Comparison of ENCODE assay signal across 8 mouse cellular contexts in the genomic region with DNA sequence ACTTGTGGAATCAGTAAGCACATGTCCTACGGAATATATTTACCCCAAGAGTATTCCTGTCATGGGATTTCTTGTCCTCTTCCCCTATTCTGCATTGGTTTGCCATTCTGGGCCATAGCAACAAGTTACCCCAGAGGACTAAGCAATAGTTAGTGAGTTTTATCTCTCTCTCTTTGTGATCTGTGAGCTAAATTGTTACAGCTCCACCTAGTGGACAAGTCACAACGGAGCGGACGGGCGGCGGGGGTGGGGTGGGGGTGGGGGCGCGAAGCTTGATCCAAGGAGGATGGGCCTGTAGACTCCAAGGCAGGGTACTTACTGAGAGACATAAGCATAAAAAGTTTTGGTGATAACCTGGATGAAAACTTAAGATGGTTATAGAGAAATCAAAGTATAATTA.
A peak's percentile ranks its signal among the peaks of the same experiment; 100 is the strongest.
DNase-seq lines count a peak whose midpoint lies in the region; ATAC-seq and TF ChIP-seq lines count a peak whose summit lies in the region.

No protein-coding gene starts in this region.

- WGBS in lung, embryonic 14.5 days, result 9% methylated on average over 8 of the region's 8 CpGs
- 8% methylated on average over 8 of the region's 8 CpGs for WGBS in forebrain, embryonic 12.5 days
- WGBS in midbrain, postnatal 0 days, result 9% methylated on average over 8 of the region's 8 CpGs

- H3K4me3 ChIP-seq in lung, embryonic 14.5 days (ENCODE audit: low read depth, low read length), result no peak overlapping the region
- H3K4me3 ChIP-seq in forebrain, embryonic 12.5 days (replicated peaks), result no peak overlapping the region
- no peak overlapping the region for H3K4me3 ChIP-seq in midbrain, postnatal 0 days (ENCODE audit: low read depth, low read length)

- no peak overlapping the region for H3K4me2 ChIP-seq in lung, embryonic 14.5 days
- no peak overlapping the region for H3K4me2 ChIP-seq in forebrain, embryonic 12.5 days
- H3K4me2 ChIP-seq in midbrain, postnatal 0 days (ENCODE audit: low read depth, low read length, poor library complexity, severe bottlenecking), result no peak overlapping the region

- no peak overlapping the region for H3K27ac ChIP-seq in lung, embryonic 14.5 days (ENCODE audit: low read depth)
- H3K27ac ChIP-seq in forebrain, embryonic 12.5 days, result no peak overlapping the region
- no peak overlapping the region for H3K27ac ChIP-seq in midbrain, postnatal 0 days (ENCODE audit: low read depth, low read length)

- no peaks in the 10 kb centered on the region for H3K36me3 ChIP-seq in lung, embryonic 14.5 days (ENCODE audit: insufficient read depth)
- no peaks in the 10 kb centered on the region for H3K36me3 ChIP-seq in forebrain, embryonic 12.5 days (replicated peaks)
- H3K36me3 ChIP-seq in midbrain, postnatal 0 days (ENCODE audit: insufficient read depth, low read length), result no peaks in the 10 kb centered on the region

- no peaks in the 10 kb centered on the region for H3K4me1 ChIP-seq in lung, embryonic 14.5 days (ENCODE audit: insufficient read depth)
- no peaks in the 10 kb centered on the region; the same call in 1 of the 2 replicates for H3K4me1 ChIP-seq in forebrain, embryonic 12.5 days
- no peaks in the 10 kb centered on the region for H3K4me1 ChIP-seq in midbrain, postnatal 0 days (ENCODE audit: insufficient read depth, low read length)

- H3K27me3 ChIP-seq in lung, embryonic 14.5 days (ENCODE audit: insufficient read depth, low read length), result no peaks in the 10 kb centered on the region
- no peaks in the 10 kb centered on the region for H3K27me3 ChIP-seq in forebrain, embryonic 12.5 days
- H3K27me3 ChIP-seq in midbrain, postnatal 0 days (ENCODE audit: insufficient read depth, low read length), result no peaks in the 10 kb centered on the region

- TF ChIP-seq CTCF in lung, embryonic 14.5 days (IDR thresholded peaks at IDR 0.05; ENCODE audit: low read depth), result peak; percentile 48
- peak; percentile 46 for TF ChIP-seq CTCF in midbrain, postnatal 0 days (IDR thresholded peaks at IDR 0.05)

- no peaks in the 10 kb centered on the region for H3K9me3 ChIP-seq in lung, embryonic 14.5 days (ENCODE audit: low read depth, low read length)
- no peaks in the 10 kb centered on the region for H3K9me3 ChIP-seq in forebrain, embryonic 12.5 days
- H3K9me3 ChIP-seq in midbrain, postnatal 0 days (ENCODE audit: low read length), result no peaks in the 10 kb centered on the region

- no peak overlapping the region for H3K9ac ChIP-seq in lung, embryonic 14.5 days
- H3K9ac ChIP-seq in forebrain, embryonic 12.5 days, result no peak overlapping the region
- no peak overlapping the region for H3K9ac ChIP-seq in midbrain, postnatal 0 days (replicated peaks; ENCODE audit: low read length, poor library complexity, severe bottlenecking)

- ATAC-seq in lung, embryonic 14.5 days (ENCODE audit: insufficient read depth), result peak; percentile 70; the same call in 1 of the 2 replicates
- ATAC-seq in forebrain, embryonic 12.5 days (ENCODE audit: low FRiP score), result peak; percentile 33; the same call in 1 of the 2 replicates
- no peak for ATAC-seq in midbrain, postnatal 0 days (ENCODE audit: low FRiP score)

- DNase-seq in adrenal gland, postnatal 10 days, result peak; percentile 22
- DNase-seq in adrenal gland, postnatal 4 days (ENCODE audit: low spot score in 2 of 2), result no peak
- peak; percentile 70 for DNase-seq in lung, embryonic 14.5 days
- DNase-seq in lung, postnatal 25 days (ENCODE audit: low spot score), result no peak
- DNase-seq in midbrain, postnatal 0 days (ENCODE audit: low spot score), result peak; percentile 42
- DNase-seq in MN1 (ENCODE audit: low spot score), result no peak
- DNase-seq in thymus, postnatal 0 days (ENCODE audit: low spot score), result no peak

Comparison
In these comparisons a context has a peak if more than half of its experiments do, and no peak if none do; other contexts are left out.
1. DNase-seq: peak in adrenal gland, postnatal 10 days (single experiment), lung, embryonic 14.5 days (single experiment) and midbrain, postnatal 0 days (single experiment); none in adrenal gland, postnatal 4 days (0 of 2), lung, postnatal 25 days (single experiment), MN1 (single experiment) and thymus, postnatal 0 days (single experiment).